Mouse (Mus musculus) liver, adult (tissue): ENCODE measurements around the gene Prex1.
A peak's percentile ranks its signal among the peaks of the same experiment; 100 is the strongest.

ENCODE experiments used
- GATA4 ChIP-seq: IDR thresholded peaks from 2 replicates; pipeline ENCODE4 v1.6.1; 2014; ENCODE audit warnings: mild to moderate bottlenecking, low read length; ENCODE audit not compliant: insufficient replicate concordance

The Prex1 gene

DNA sequence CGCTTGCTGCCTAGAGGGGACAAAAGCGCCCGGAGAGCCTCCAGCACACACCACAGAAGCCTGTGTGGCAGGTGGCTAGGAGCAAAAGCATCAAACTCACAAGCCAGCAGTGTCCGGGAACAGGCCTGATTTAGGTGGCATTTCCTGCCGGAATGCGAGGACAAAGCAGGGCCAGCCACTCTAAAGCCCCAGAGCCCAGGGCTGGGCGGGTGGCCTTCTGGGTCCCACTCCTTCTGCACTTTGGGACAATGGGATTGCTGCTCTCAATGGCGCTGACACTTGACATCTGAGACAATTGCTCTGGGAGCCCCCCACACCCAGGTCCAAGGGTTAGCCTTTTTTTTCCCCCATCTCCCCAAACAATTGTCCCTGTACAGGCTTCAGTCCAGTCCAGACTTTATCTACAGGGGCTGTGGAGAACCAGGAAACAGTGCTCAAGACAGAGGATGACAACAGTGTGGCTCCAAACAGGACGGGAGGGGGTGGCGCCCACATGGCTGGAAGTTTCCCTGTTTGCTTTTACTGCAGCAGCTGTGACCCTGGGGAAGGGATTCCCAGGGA is 56.1 kb downstream of the Prex1 start:
- no peak; the same call in 1 of the 2 replicates for TF ChIP-seq GATA4

DNA sequence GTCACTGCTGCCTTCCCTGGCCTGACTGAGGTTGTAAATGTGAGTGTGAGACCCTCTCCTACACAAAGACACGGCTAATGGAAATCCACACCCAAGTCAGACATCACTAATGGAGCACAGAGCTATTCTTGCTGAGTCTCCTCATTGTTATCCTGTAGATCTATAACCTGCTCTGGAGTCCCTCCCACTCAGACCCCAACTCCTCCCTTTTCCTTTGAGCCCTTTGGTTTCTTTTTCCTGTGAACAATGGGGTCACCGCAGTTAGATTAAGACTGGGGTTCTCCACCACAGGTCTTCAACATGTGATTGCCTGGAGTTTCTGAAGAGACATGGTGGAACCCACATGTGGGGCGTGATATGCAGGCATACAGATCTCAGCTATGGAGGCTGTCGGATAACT is 57.0 kb downstream of the Prex1 start:
- no peak for TF ChIP-seq GATA4

GRCm38 (mm10) chr2:166655727-166656520 is 57.7 kb downstream of the Prex1 start:
- no peak for TF ChIP-seq GATA4

- no peak for TF ChIP-seq GATA4
Observed at GRCm38 (mm10) chr2:166655308-166655707, 58.3 kb downstream of the Prex1 start.

DNA sequence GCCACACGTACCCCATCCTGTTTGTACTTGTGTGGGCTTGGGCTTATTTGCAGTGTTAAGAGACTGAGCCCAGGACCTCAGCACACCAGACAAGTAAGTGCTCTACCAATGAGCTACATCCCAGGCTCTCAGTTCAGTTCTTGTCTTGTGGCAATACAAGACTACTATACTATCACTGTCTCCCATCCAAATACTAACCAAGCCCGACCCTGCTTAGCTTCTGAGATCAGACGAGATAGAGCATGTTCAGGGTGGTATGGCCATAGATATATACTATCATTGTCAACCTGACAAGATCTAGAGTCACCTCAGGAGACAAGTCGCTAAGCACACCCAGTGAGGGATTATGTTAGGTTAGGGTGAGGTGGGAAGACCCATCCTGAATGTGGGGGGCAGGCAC is 58.8 kb downstream of the Prex1 start:
- TF ChIP-seq GATA4: no peak

DNA sequence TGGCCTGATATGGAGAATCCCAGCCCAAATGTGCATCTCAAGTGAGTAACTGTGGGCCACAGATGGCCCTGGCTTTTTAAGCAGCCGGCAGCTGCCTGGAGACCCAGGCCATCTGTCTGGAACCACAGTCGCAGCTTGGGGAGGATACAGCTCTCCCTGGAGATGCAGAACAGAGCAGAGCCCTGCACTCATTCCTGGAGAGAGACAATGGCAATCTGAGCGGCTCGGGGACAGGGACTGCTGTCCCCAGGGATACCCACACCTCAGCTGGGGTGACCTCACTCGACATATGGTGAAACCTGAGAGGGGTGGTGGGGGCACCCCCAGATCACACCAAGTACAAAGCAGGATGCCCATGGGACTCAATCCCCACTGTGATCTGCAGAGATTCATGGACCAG is 60.1 kb downstream of the Prex1 start:
- TF ChIP-seq GATA4: no peak

DNA sequence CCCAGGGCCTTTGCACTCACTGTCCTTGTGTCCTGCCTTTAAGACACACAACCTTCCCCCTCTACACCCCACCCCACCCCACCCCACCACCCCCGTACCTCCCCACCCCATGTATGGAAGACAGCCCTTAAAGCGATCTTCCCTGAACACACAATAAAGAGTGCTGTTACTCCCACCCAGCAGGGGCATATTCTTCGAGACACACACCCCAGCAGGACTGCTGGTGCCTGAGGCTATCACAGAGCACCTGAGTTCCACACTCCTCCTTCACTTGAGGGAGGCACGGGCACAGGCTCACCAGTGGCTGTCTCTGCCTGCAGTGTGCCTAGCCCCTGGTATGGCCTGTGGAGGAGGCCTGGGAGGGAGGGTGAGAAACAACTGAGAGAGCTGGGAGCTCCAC is 61.0 kb downstream of the Prex1 start:
- no peak for TF ChIP-seq GATA4

- TF ChIP-seq GATA4: no peak
Observed at GRCm38 (mm10) chr2:166651317-166652030, 62.2 kb downstream of the Prex1 start.

DNA sequence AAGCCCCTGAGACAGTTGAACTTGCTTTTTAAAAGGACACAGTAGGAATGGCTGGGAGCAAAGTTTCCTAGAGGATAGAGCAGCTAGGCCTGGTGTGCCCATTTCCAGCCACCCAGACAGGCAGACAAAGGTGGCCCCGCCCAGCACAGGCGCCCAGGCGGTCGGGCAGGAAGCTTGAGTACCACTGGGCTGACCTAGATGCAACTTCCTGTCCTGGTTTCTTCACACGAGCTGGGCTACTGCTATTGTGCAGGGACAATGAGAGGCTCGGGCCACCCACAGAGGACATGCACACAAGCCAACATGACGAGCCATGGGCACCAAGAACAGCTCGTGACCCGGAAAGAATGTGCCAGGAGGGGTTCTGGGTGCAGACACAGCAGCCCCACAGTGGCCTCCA is 63.2 kb downstream of the Prex1 start:
- TF ChIP-seq GATA4: peak; percentile 53; the same call in 1 of the 2 replicates

GRCm38 (mm10) chr2:166647242-166647641 is 66.4 kb downstream of the Prex1 start:
- no peak for TF ChIP-seq GATA4

DNA sequence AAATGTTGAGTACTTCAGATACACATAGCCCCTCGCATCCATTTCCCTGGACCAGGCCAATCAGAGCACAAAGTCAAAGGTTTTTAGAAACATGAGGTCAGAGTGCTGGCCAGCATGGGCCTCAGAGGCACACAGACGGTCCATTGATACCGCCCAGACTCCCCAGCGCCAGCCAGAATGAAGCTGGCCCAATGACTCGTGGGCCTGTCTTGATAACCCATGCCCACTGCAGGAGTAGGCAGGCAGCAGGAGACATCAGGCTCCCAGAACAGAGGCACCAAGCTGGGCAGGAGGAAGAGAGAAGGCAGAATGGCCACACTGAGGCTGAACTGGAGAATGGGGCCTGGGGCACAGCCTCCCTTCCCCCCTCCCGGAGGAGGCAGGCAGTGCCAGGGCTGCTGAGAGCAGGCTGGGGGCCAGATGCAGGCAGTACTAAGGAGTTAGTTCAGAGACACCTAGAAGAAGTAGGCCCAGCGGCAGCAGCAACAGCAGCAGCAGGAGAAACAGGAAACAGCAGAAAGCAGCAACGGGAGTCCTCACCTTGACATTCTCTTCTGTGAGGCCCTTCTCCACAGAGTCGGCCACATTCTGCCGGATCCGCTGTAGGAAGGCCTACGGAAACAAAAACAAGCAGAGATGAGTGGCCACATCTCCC is 67.1 kb downstream of the Prex1 start:
- TF ChIP-seq GATA4: no peak

GRCm38 (mm10) chr2:166644816-166645215 is 68.8 kb downstream of the Prex1 start:
- TF ChIP-seq GATA4: no peak

DNA sequence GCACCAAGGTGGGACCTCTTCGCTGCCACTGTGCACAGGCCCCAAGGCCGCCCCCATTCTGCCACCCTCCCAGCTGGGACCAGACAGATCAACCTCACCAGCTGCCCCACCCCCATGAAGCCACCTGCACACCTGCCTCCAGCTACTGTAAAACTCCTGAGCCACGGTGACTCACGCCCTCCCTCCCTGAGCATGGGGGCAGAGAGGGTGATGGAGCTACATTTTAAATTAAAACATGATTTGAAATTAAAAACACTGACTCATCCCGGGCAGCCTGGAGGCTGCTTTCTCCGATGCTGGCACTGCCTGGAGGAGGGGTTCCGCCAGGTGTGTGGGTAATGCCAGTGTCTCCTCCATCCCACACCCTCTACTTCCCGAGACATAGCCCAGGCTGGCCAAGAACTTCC is 71.0 kb downstream of the Prex1 start:
- no peak for TF ChIP-seq GATA4

DNA sequence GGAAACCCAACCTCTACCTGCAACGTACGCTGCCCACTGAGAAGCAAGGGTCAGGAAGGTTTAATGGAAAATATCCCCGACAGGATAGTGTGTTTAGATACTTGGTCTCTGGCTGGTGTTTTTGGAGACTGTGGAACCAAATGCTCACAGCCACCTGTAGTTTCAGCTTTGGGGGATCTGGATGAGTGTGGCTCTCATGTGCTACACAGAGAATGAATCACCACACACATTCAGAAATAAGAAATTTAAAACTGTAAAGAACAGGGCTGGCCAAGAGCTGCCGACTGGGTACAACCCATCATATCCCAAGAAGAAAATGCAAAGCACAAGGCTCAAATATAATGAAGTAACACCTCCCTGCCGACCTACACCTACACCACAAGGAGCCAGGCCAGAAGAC is 73.9 kb downstream of the Prex1 start:
- TF ChIP-seq GATA4: no peak

DNA sequence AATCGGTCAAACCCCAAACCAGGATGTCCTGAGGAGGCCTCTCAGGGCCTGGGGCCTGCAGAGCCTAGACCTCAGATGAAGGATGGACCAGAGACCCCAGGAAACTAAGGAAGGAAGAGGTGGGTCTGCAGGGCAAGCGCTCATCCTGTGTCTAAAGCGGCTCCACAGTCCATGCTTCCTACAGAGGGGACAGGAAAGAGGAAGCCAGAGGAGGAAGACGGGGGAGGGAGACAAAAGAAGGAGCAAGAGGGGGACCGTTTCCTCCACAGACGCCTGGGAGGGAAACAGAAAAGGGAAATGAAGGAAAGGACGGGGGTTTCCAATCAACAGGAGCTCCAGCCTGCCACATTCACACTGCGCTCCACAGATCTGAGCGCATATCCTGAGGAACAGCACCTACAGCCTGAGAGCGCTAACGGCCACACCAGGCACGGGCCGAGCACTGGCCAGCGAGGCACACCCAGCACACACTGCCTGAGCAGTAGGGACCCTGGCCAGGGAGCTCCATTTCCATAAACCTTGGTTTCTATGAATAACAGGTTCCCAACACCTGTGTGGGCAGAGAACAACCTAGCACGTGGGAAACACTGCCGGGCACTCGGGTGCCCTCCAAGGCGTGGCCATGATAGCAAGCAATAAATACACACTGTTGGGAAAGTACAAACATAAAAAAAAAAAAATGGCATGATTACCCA is 74.5 kb downstream of the Prex1 start:
- peak; percentile 63; the same call in 1 of the 2 replicates for TF ChIP-seq GATA4

GRCm38 (mm10) chr2:166638079-166638800 is 75.4 kb downstream of the Prex1 start:
- TF ChIP-seq GATA4: no peak
